In genomic region chr3:141218561-141218960, GRCm38 (mm10) we compare ENCODE assay signal across 26 mouse cellular contexts. TPM values are rescaled to one million over a fixed set of nuclear protein-coding genes. Genes with fewer than 3 reads are reported as not detected.
DNase-seq lines count a peak whose midpoint lies in the region; ATAC-seq lines count a peak whose summit lies in the region.
"Had no signal": no experiment of that assay in that cellular context is flagged by ENCODE, and none has a peak within 500 bp of the region (broad histone marks: within the 10 kb centered on the region; RNA-seq: fewer than 3 reads in every experiment).

No protein-coding gene starts in this region.

- 25% methylated on average over 2 of the region's 2 CpGs for WGBS in heart, embryonic 16.5 days
- WGBS in heart, embryonic 10.5 days, result 41% methylated on average over 2 of the region's 2 CpGs
- WGBS in lung, embryonic 16.5 days, result 33% methylated on average over 2 of the region's 2 CpGs

- ATAC-seq in heart, embryonic 16.5 days (replicated peaks; ENCODE audit: extremely low read depth, insufficient read depth, low FRiP score), result no peak
- peak; percentile 45; the same call in 1 of the 2 replicates for ATAC-seq in lung, embryonic 16.5 days (ENCODE audit: low read depth)
- ATAC-seq: forebrain, embryonic 13.5 days; forebrain, postnatal 0 days had no signal

- no peak overlapping the region for H3K4me3 ChIP-seq in heart, embryonic 16.5 days (ENCODE audit: low read length)
- no peak overlapping the region for H3K4me3 ChIP-seq in heart, embryonic 10.5 days
- no peak overlapping the region for H3K4me3 ChIP-seq in lung, embryonic 16.5 days (ENCODE audit: low read length)
- H3K4me3 ChIP-seq: embryonic facial prominence, embryonic 10.5 days; forebrain, embryonic 13.5 days; heart, adult 2 months; heart, embryonic 12.5 days; hindbrain, embryonic 15.5 days had no signal

- no peaks in the 10 kb centered on the region for H3K36me3 ChIP-seq in heart, embryonic 16.5 days (ENCODE audit: control insufficient read depth, insufficient read depth)
- H3K36me3 ChIP-seq in heart, embryonic 10.5 days, result no peaks in the 10 kb centered on the region
- H3K36me3 ChIP-seq in lung, embryonic 16.5 days (ENCODE audit: control insufficient read depth, insufficient read depth, low read length), result no peaks in the 10 kb centered on the region
- H3K36me3 ChIP-seq: embryonic facial prominence, embryonic 10.5 days; heart, embryonic 12.5 days; hindbrain, embryonic 15.5 days had no signal

- no peaks in the 10 kb centered on the region for H3K9me3 ChIP-seq in heart, embryonic 16.5 days (replicated peaks; ENCODE audit: control insufficient read depth, low read length)
- no peaks in the 10 kb centered on the region for H3K9me3 ChIP-seq in heart, embryonic 10.5 days
- H3K9me3 ChIP-seq in lung, embryonic 16.5 days (ENCODE audit: control insufficient read depth, low read length), result no peaks in the 10 kb centered on the region
- H3K9me3 ChIP-seq: embryonic facial prominence, embryonic 10.5 days; forebrain, embryonic 13.5 days; heart, embryonic 12.5 days; hindbrain, embryonic 15.5 days had no signal

- H3K9ac ChIP-seq in heart, embryonic 16.5 days (ENCODE audit: low read length), result no peak overlapping the region
- no peak overlapping the region for H3K9ac ChIP-seq in lung, embryonic 16.5 days (ENCODE audit: low read length)
- H3K9ac ChIP-seq: forebrain, embryonic 13.5 days; forebrain, postnatal 0 days; heart, embryonic 12.5 days; hindbrain, embryonic 15.5 days had no signal

- H3K27ac ChIP-seq in heart, embryonic 16.5 days (ENCODE audit: low read length), result no peak overlapping the region
- H3K27ac ChIP-seq in heart, embryonic 10.5 days, result no peak overlapping the region
- H3K27ac ChIP-seq in lung, embryonic 16.5 days (ENCODE audit: low read length), result no peak overlapping the region
- H3K27ac ChIP-seq: embryonic facial prominence, embryonic 10.5 days; forebrain, embryonic 13.5 days; heart, adult 2 months; hindbrain, embryonic 15.5 days had no signal

- DNase-seq in heart, embryonic 10.5 days (ENCODE audit: low spot score), result no peak
- no peak for DNase-seq in lung, postnatal 4 days
- peak; percentile 7 for DNase-seq in lung, postnatal 10 days
- no peak for DNase-seq in retina, postnatal 1 day
- DNase-seq in left cerebral cortex, adult 9 months (ENCODE audit: low spot score in 2 of 2), result no peak
- DNase-seq in layer of hippocampus, adult 18-20 months (ENCODE audit: low spot score in 2 of 2), result no peak
- DNase-seq: adrenal gland, adult 8-10 months; adrenal gland, postnatal 36 days; cerebellum, adult 2 months; cerebellum, postnatal 14 days; forebrain, postnatal 0 days; gastrocnemius, postnatal 14 days; heart, adult 2 months; heart, postnatal 36 days had no signal

- peaks cover 9% of the 10 kb centered on the region; the same call in 1 of the 2 replicates for H3K4me1 ChIP-seq in heart, embryonic 16.5 days (ENCODE audit: control insufficient read depth, insufficient read depth, low read length)
- peaks cover 5% of the 10 kb centered on the region for H3K4me1 ChIP-seq in heart, embryonic 10.5 days
- H3K4me1 ChIP-seq in lung, embryonic 16.5 days (replicated peaks; ENCODE audit: control insufficient read depth, insufficient read depth, low read length), result no peaks in the 10 kb centered on the region
- H3K4me1 ChIP-seq: hindbrain, embryonic 15.5 days had no signal

- H3K4me2 ChIP-seq in heart, embryonic 16.5 days (ENCODE audit: low read depth, low read length), result peak overlapping the region; percentile 4; the same call in 1 of the 2 replicates
- H3K4me2 ChIP-seq in lung, embryonic 16.5 days (ENCODE audit: low read depth, low read length), result no peak overlapping the region
- H3K4me2 ChIP-seq: forebrain, embryonic 13.5 days; heart, embryonic 12.5 days; hindbrain, embryonic 15.5 days had no signal

- no peaks in the 10 kb centered on the region for H3K27me3 ChIP-seq in heart, embryonic 16.5 days (ENCODE audit: control insufficient read depth, insufficient read depth, low read length)
- H3K27me3 ChIP-seq in heart, embryonic 10.5 days (ENCODE audit: insufficient read depth, poor library complexity, severe bottlenecking), result no peaks in the 10 kb centered on the region
- H3K27me3 ChIP-seq in lung, embryonic 16.5 days (ENCODE audit: control insufficient read depth, insufficient read depth, low read depth, low read length), result no peaks in the 10 kb centered on the region
- H3K27me3 ChIP-seq: CH12.LX; forebrain, embryonic 13.5 days; heart, embryonic 12.5 days; hindbrain, embryonic 15.5 days had no signal

RNA-seq across cellular contexts. Expression of gene Pdha2, which starts 6.4 kb away (rescaled TPM):
- polyA plus RNA-seq in heart, embryonic 16.5 days (2015; fragmentation: Nextera tagmentation; extraction: Ambion mirVana), result not detected in 2 replicates
- polyA plus RNA-seq in heart, embryonic 10.5 days (2016; fragmentation: Nextera tagmentation; extraction: Ambion mirVana), result not detected in 2 replicates
- not detected in 2 replicates for polyA plus RNA-seq in lung, embryonic 16.5 days (2015; fragmentation: Nextera tagmentation; extraction: Ambion mirVana)
- total RNA-seq in layer of hippocampus, adult 18-20 months (2021), result not detected
- total RNA-seq: adrenal gland, adult 8-10 months; adrenal gland, postnatal 36 days; forebrain, postnatal 0 days; gastrocnemius, adult 18-20 months; gastrocnemius, postnatal 14 days; heart, adult 2 months; heart, postnatal 36 days had no signal
- polyA plus RNA-seq: cerebellum, adult 2 months; cortical plate, adult 2 months; embryonic facial prominence, embryonic 10.5 days; embryonic facial prominence, embryonic 14.5 days; forebrain, embryonic 13.5 days; forebrain, postnatal 0 days; heart, adult 2 months; heart, embryonic 12.5 days; heart, postnatal 0 days; hindbrain, embryonic 11.5 days; hindbrain, embryonic 15.5 days had no signal
